Mouse (Mus musculus): ENCODE measurements around the gene Pdik1l.
A peak's percentile ranks its signal among the peaks of the same experiment; 100 is the strongest.

DNA sequence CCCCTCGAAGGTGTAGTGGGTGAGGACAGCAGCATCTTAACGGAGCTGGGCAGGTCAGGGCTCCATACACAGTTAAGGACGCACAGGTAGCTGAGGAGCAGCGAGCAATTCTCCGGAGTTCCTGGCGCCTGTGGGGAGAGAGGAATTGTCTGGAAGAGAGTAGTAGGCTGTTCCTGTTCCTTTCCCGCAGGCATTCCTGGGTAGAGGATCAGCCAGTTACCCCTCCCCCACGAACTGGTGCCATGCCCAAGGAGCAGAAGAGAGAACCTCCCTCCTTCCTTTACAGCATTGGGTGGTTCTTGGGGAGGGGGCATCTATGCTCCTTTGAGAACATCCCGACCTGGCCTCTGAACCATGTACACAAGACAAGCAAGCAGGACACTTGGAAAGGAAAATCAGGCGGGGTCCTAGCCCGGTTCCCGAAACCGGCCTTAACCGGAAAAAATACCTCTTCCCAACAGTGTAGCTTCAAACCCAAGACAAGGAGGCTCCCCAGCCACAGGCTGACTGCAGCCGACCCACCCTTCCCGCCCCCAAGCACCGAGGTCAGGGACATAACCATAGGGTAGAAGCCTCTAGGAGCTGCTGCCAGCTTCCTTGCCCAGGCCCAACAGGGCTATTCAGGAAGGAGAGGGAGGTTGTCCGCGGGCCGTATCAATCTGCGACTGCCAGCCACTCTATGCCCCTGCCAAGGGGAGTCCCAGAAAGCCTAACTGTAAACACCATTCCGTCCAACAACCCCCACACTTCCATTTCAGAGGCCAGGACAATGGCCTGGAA lies 35.4 kb downstream of the Pdik1l start:
- TF ChIP-seq CTCF (IDR thresholded peaks at IDR 0.05) (no peak), EP300 (IDR thresholded peaks at IDR 0.05) (peak; percentile 37; the same call in 1 of the 2 replicates)
